Mouse (Mus musculus) liver, adult 2 months (tissue): ENCODE measurements around the gene Ctbp2. TPM values are rescaled to one million over a fixed set of nuclear protein-coding genes. Genes with fewer than 3 reads are reported as not detected.
A peak's percentile ranks its signal among the peaks of the same experiment; 100 is the strongest.

Source experiments
- DNase-seq: peaks from one replicate; pipeline ENCODE4 v3.0.0-alpha.2; 2011; ENCODE audit warnings: low read depth, low spot score; ENCODE audit errors: extremely low read depth
- H3K27ac ChIP-seq: fragments of 200-500 bp; replicated peaks from 2 replicates; pipeline ENCODE4 v1.5.1; 2012; ENCODE audit warnings: low read depth, mild to moderate bottlenecking, control low read depth, inconsistent platforms, low read length; ENCODE audit not compliant: insufficient read depth
- H3K27me3 ChIP-seq: fragments of 200-500 bp; 2 replicates; pipeline ENCODE4 v1.6.1; 2012; ENCODE audit warnings: mild to moderate bottlenecking, moderate library complexity, low read length, inconsistent platforms; ENCODE audit not compliant: control insufficient read depth, insufficient read depth
- H3K36me3 ChIP-seq: fragments of 200-500 bp; 2 replicates; pipeline ENCODE4 v1.6.1; 2012; ENCODE audit warnings: low read length, inconsistent platforms; ENCODE audit not compliant: control insufficient read depth, insufficient read depth
- H3K4me1 ChIP-seq: fragments of 200-500 bp; 2 replicates; pipeline ENCODE4 v1.6.1; 2011; ENCODE audit warnings: low read length; ENCODE audit not compliant: control insufficient read depth, insufficient read depth
- H3K4me3 ChIP-seq: fragments of 200-500 bp; 2 replicates; pipeline ENCODE4 v1.5.1; 2011; ENCODE audit warnings: low read depth, mild to moderate bottlenecking, control low read depth, low read length, moderate library complexity; ENCODE audit not compliant: insufficient read depth
- H3K79me2 ChIP-seq: fragments of 200-500 bp; 2 replicates; pipeline ENCODE4 v1.6.1; 2012; ENCODE audit warnings: inconsistent platforms, mild to moderate bottlenecking, low read length, moderate library complexity; ENCODE audit not compliant: control insufficient read depth, insufficient read depth
- H3K9ac ChIP-seq: fragments of 200-500 bp; 2 replicates; pipeline ENCODE4 v1.6.1; 2012; ENCODE audit warnings: low read depth, mild to moderate bottlenecking, control low read depth, inconsistent platforms, low read length
- CTCF ChIP-seq: fragments of 200-500 bp; IDR thresholded peaks from 2 replicates; pipeline ENCODE4 v1.5.1; 2011; ENCODE audit warnings: low read depth, low read length, control low read depth
- POLR2A ChIP-seq: fragments of 200-500 bp; IDR thresholded peaks from 2 replicates; pipeline ENCODE4 v1.6.1; 2011; ENCODE audit warnings: low read length, control low read depth; ENCODE audit not compliant: insufficient read depth; ENCODE audit errors: extremely low read depth
- WGBS: fragments of 180-500 bp; shearing (Covaris S2); methylation state at CpG from one replicate; pipeline ENCODE4 v1.1.7; 2018; 5-methylcytosine and 5-hydroxymethylcytosine counted together
- polyA plus RNA-seq: library from polyadenylated mRNA; depleted of rRNA; stranded (reverse); fragments of >200 nt; gene quantifications from 2 replicates; pipeline ENCODE4 v1.2.3, GENCODE M21; 2012
- total RNA-seq: library from RNA; depleted of rRNA; stranded (reverse); fragments of >200 nt; gene quantifications from 2 replicates; pipeline ENCODE4 v1.2.3, GENCODE M21; 2014

The Ctbp2 gene
- total and polyA plus RNA-seq, 2 experiments, result 2.2 to 3.8 TPM

DNA sequence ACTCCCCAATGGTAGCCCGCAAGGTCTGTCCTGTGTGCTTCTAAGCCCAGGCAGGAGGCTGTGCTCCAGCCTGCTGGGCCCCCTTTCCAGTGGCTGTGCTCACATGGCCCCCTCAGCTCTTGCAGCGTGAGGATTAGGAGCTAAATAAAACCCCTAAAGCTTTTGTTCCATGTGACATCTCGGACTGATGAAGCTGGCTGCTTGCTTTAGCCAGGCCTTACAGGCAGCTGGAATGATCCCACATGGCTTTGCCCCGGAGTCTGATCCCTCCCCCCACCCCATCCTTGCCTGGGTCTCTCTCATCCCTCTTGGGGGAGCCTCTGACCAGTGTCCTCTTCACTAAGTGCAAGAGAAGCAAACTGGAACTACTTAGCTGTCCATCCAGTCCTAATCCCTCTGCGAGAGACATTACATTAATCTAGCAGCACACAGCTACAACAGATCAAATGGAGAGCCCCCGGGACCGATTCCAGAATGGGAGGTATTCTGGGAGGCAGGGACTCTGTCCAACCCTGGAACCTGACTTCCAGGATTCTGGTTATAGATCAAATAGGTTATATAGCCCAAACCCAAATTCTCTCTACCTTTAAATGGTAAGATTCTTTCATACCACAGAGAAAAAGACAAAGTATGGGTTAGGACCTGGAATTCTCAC lies 108.6 kb downstream of the Ctbp2 start:
- 75% methylated on average over 7 of the region's 7 CpGs for WGBS
- no peak overlapping the region for H3K27ac ChIP-seq
- H3K36me3 ChIP-seq, result no peaks in the 10 kb centered on the region
- H3K4me3 ChIP-seq, result no peak overlapping the region
- peaks cover 11% of the 10 kb centered on the region for H3K4me1 ChIP-seq
- no peak overlapping the region for H3K9ac ChIP-seq
- no peaks in the 10 kb centered on the region for H3K79me2 ChIP-seq
- H3K27me3 ChIP-seq, result no peaks in the 10 kb centered on the region
- TF ChIP-seq POLR2A (no peak), CTCF (no peak)
- no peak for DNase-seq

DNA sequence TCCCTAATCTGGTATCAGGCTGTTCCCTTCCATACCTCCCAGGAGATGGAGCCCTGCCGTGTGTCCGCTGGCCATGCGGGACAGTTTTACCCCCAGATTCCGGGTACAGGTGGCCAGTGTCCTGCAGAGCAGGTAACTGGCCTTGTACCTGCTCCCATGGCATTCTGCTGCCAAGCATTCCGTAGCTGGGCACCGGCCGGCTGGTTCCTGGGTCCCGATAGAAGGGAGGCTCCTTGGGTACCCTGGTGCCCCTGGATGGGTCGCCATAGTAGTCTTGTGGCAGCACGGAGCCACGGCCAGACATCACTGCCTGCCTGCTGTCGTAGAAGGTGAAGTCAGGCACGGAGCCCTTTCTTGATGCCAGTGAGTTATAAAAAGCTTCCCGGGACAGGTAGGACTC lies 109.5 kb downstream of the Ctbp2 start:
- Histone ChIP-seq H3K4me1 (peaks cover 9% of the 10 kb centered on the region), H3K36me3 (no peaks in the 10 kb centered on the region), H3K9ac (no peak overlapping the region), H3K4me3 (no peak overlapping the region), H3K27me3 (no peaks in the 10 kb centered on the region), H3K27ac (no peak overlapping the region), H3K79me2 (no peaks in the 10 kb centered on the region)
- 96% methylated on average over 14 of the region's 14 CpGs for WGBS
- TF ChIP-seq POLR2A (no peak), CTCF (no peak)
- DNase-seq, result no peak

DNA sequence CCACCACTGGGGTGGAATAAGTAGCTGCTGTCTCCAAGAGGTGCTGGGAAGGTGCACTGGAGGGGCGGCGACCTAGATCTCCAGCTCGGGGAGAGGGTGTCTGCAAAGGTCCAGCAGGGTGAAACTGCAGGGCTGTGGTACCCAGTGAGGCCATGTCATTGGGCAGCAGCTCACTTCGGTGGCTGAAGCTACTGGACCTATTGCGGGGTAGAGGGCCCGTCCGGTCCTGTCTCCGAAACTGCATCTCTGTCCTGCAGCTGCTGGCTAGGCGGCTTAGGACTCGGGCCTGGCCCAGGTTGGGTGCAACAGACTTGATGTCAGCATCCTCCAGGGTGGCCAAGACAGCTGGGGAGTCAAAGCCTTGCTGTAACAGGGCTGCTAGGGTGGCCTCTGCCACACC lies 110.2 kb downstream of the Ctbp2 start:
- TF ChIP-seq CTCF (no peak), POLR2A (no peak)
- 95% methylated on average over 10 of the region's 10 CpGs for WGBS
- DNase-seq, result no peak
- H3K79me2 ChIP-seq, result no peaks in the 10 kb centered on the region
- H3K27me3 ChIP-seq, result no peaks in the 10 kb centered on the region
- no peak overlapping the region for H3K27ac ChIP-seq
- no peak overlapping the region for H3K4me3 ChIP-seq
- no peak overlapping the region for H3K9ac ChIP-seq
- H3K4me1 ChIP-seq, result peaks cover 9% of the 10 kb centered on the region
- no peaks in the 10 kb centered on the region for H3K36me3 ChIP-seq

DNA sequence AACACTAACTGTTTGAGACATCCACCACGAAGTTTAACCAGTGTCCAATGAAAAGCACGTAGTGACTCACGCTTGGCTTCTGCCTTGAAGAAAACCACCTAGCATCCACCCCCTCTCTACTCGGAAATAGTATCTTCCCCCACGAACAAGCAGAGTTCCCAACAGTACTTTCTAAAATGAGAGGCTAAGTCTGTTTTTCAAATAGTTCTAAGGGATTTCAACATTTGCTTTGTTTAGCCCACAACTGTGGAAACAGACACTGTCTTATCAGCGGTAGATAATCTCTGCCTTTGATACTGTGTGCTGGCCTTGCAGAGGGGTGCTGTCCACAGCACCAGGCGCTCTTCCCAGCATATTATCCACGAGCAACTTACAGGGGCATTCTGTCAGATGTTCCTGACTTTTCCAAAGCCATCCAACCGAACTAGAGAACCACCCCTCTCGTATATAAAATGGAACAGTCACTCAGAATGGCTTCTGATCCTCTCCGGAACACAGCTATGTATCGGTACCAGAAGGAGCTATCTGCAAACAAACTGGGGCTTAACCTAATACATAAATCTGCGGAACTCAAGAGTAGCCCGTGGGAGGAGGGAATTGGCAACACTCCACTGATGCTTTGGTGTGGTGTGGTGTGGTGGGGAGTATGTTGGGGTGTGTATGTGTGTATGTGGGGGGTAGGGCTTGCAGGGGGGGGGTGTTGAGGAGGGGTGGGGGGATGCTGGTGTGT lies 111.4 kb downstream of the Ctbp2 start:
- no peak overlapping the region for H3K9ac ChIP-seq
- no peak for DNase-seq
- 15% methylated on average over 14 of the region's 14 CpGs for WGBS
- H3K27me3 ChIP-seq, result no peaks in the 10 kb centered on the region
- peaks cover 9% of the 10 kb centered on the region for H3K4me1 ChIP-seq
- H3K27ac ChIP-seq, result no peak overlapping the region
- TF ChIP-seq CTCF (no peak), POLR2A (no peak)
- no peak overlapping the region for H3K4me3 ChIP-seq
- H3K36me3 ChIP-seq, result no peaks in the 10 kb centered on the region
- no peaks in the 10 kb centered on the region for H3K79me2 ChIP-seq

DNA sequence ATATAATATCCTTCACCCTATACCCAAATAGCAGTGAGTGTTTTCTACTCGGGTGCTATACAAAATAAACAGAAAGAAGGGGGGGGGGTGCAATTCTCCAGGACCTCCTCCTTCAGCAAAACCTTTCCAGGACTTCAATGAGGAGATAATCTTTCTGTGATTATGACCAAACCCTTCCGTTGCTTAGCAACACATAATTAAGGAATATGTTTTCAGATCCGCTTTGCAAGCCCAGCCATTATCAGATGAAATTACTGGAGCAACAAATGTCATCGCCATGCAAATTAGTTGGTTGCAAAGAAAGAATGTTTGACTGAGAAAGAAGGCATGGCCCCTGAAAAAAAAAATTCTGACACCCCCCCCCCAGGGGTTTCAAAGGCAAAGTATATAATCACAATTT lies 112.5 kb downstream of the Ctbp2 start:
- H3K79me2 ChIP-seq, result no peaks in the 10 kb centered on the region
- no peak overlapping the region for H3K4me3 ChIP-seq
- no peak for TF ChIP-seq CTCF
- TF ChIP-seq POLR2A, result no peak
- H3K36me3 ChIP-seq, result no peaks in the 10 kb centered on the region
- DNase-seq, result no peak
- no peak overlapping the region for H3K9ac ChIP-seq
- H3K4me1 ChIP-seq, result peaks cover 9% of the 10 kb centered on the region
- WGBS, result 31% methylated on average over 4 of the region's 4 CpGs
- H3K27me3 ChIP-seq, result no peaks in the 10 kb centered on the region
- no peak overlapping the region for H3K27ac ChIP-seq

GRCm38 (mm10) chr7:133011191-133011590 lies 113.0 kb downstream of the Ctbp2 start:
- Histone ChIP-seq H3K4me1 (peaks cover 9% of the 10 kb centered on the region), H3K4me3 (no peak overlapping the region), H3K9ac (no peak overlapping the region), H3K79me2 (no peaks in the 10 kb centered on the region), H3K27ac (no peak overlapping the region), H3K27me3 (no peaks in the 10 kb centered on the region), H3K36me3 (no peaks in the 10 kb centered on the region)
- DNase-seq, result peak; percentile 49
- WGBS, result 13% methylated on average over 5 of the region's 5 CpGs
- TF ChIP-seq POLR2A (no peak), CTCF (no peak)
